Mouse (Mus musculus): Measurements from ENCODE around the gene Zfp39. TPM values are rescaled to one million over a fixed set of nuclear protein-coding genes. Genes with fewer than 3 reads are reported as not detected.
A peak's percentile ranks its signal among the peaks of the same experiment; 100 is the strongest.

The Zfp39 gene
- total and polyA plus RNA-seq, 3 experiments, result 0.85 to 22.0 (median 7.0) TPM

GRCm38 (mm10) chr11:58914461-58915028 lies 10.5 kb upstream of the Zfp39 start:
- no peak for TF ChIP-seq GATA1 (IDR thresholded peaks at IDR 0.05; ENCODE audit: borderline replicate concordance, low read length)
- TF ChIP-seq CTCF (IDR thresholded peaks at IDR 0.05; ENCODE audit: low read depth, low read length), result peak; percentile 50; the same call in 1 of the 2 replicates
- ATAC-seq (ENCODE audit: extremely low read depth, insufficient number of reproducible peaks, low FRiP score, poor library complexity, severe bottlenecking) (no peak), DNase-seq (ENCODE audit: low spot score) (no peak)
- peaks cover 24% of the 10 kb centered on the region for H3K27me3 ChIP-seq (ENCODE audit: insufficient read depth, low read length)
- peaks cover 24% of the 10 kb centered on the region for H3K4me1 ChIP-seq (ENCODE audit: insufficient read depth, low read depth, low read length)
- peak overlapping the region; percentile 61; the same call in 1 of the 2 replicates for H3K4me3 ChIP-seq (ENCODE audit: low read depth, low read length)
- no peaks in the 10 kb centered on the region for H3K9me3 ChIP-seq (replicated peaks)
- no peaks in the 10 kb centered on the region for H3K36me3 ChIP-seq (replicated peaks)

- DNase-seq (ENCODE audit: low spot score), result no peak
- no peak for ATAC-seq (ENCODE audit: extremely low read depth, insufficient number of reproducible peaks, low FRiP score, poor library complexity, severe bottlenecking)
- H3K9me3 ChIP-seq (replicated peaks), result no peaks in the 10 kb centered on the region
- H3K36me3 ChIP-seq (replicated peaks), result no peaks in the 10 kb centered on the region
- TF ChIP-seq POLR2AphosphoS5 (IDR thresholded peaks at IDR 0.05; ENCODE audit: insufficient replicate concordance, low read depth, low read length), result no peak
- no peak for TF ChIP-seq GATA1 (IDR thresholded peaks at IDR 0.05; ENCODE audit: borderline replicate concordance, low read length)
- peaks cover 17% of the 10 kb centered on the region for H3K27me3 ChIP-seq (ENCODE audit: insufficient read depth, low read length)
- no peak overlapping the region; the same call in 1 of the 2 replicates for H3K4me3 ChIP-seq (ENCODE audit: low read depth, low read length)
- peaks cover 23% of the 10 kb centered on the region for H3K4me1 ChIP-seq (ENCODE audit: insufficient read depth, low read depth, low read length)
Measured at GRCm38 (mm10) chr11:58913776-58914175, 9.8 kb upstream of the Zfp39 start.

- H3K4me1 ChIP-seq (ENCODE audit: insufficient read depth, low read depth, low read length), result peaks cover 19% of the 10 kb centered on the region
- TF ChIP-seq CTCF (IDR thresholded peaks at IDR 0.05; ENCODE audit: low read depth, low read length), result no peak
- TF ChIP-seq GATA1 (IDR thresholded peaks at IDR 0.05; ENCODE audit: borderline replicate concordance, low read length), result no peak
- TF ChIP-seq TAL1 (conservative IDR thresholded peaks at IDR 0.05; ENCODE audit: low read depth, low read length), result no peak
- no peak for TF ChIP-seq GATA2 (IDR thresholded peaks at IDR 0.05; ENCODE audit: borderline replicate concordance, low read depth, low read length)
- TF ChIP-seq POLR2AphosphoS5 (IDR thresholded peaks at IDR 0.05; ENCODE audit: insufficient replicate concordance, low read depth, low read length), result no peak
- no peak overlapping the region; the same call in 1 of the 2 replicates for H3K4me3 ChIP-seq (ENCODE audit: low read depth, low read length)
- no peaks in the 10 kb centered on the region for H3K9me3 ChIP-seq (replicated peaks)
- DNase-seq (ENCODE audit: low spot score) (peak; percentile 37), ATAC-seq (ENCODE audit: extremely low read depth, insufficient number of reproducible peaks, low FRiP score, poor library complexity, severe bottlenecking) (no peak)
- H3K36me3 ChIP-seq (replicated peaks), result peaks cover 29% of the 10 kb centered on the region
- no peaks in the 10 kb centered on the region for H3K27me3 ChIP-seq (ENCODE audit: insufficient read depth, low read length)
Measured at GRCm38 (mm10) chr11:58904838-58905237, 813 bp upstream of the Zfp39 start.

- ATAC-seq (ENCODE audit: extremely low read depth, insufficient number of reproducible peaks, low FRiP score, poor library complexity, severe bottlenecking) (no peak), DNase-seq (ENCODE audit: low spot score) (no peak)
- Histone ChIP-seq H3K9me3 (replicated peaks) (no peaks in the 10 kb centered on the region), H3K36me3 (replicated peaks) (peaks cover 31% of the 10 kb centered on the region), H3K27me3 (ENCODE audit: insufficient read depth, low read length) (no peaks in the 10 kb centered on the region), H3K4me1 (ENCODE audit: insufficient read depth, low read depth, low read length) (peaks cover 19% of the 10 kb centered on the region), H3K4me3 (ENCODE audit: low read depth, low read length) (peak overlapping the region; percentile 75)
- no peak for TF ChIP-seq TAL1 (conservative IDR thresholded peaks at IDR 0.05; ENCODE audit: low read depth, low read length)
- TF ChIP-seq GATA2 (IDR thresholded peaks at IDR 0.05; ENCODE audit: borderline replicate concordance, low read depth, low read length), result no peak
- TF ChIP-seq POLR2AphosphoS5 (IDR thresholded peaks at IDR 0.05; ENCODE audit: insufficient replicate concordance, low read depth, low read length), result no peak
- no peak for TF ChIP-seq CTCF (IDR thresholded peaks at IDR 0.05; ENCODE audit: low read depth, low read length)
- TF ChIP-seq GATA1 (IDR thresholded peaks at IDR 0.05; ENCODE audit: borderline replicate concordance, low read length), result no peak
Measured at GRCm38 (mm10) chr11:58904410-58904718, 339 bp upstream of the Zfp39 start.

- H3K27me3 ChIP-seq (ENCODE audit: insufficient read depth, low read length), result no peaks in the 10 kb centered on the region
- TF ChIP-seq GATA1 (IDR thresholded peaks at IDR 0.05; ENCODE audit: borderline replicate concordance, low read length) (no peak), CTCF (IDR thresholded peaks at IDR 0.05; ENCODE audit: low read depth, low read length) (no peak), POLR2AphosphoS5 (IDR thresholded peaks at IDR 0.05; ENCODE audit: insufficient replicate concordance, low read depth, low read length) (no peak), TAL1 (conservative IDR thresholded peaks at IDR 0.05; ENCODE audit: low read depth, low read length) (no peak), GATA2 (IDR thresholded peaks at IDR 0.05; ENCODE audit: borderline replicate concordance, low read depth, low read length) (no peak)
- no peak for DNase-seq (ENCODE audit: low spot score)
- peaks cover 19% of the 10 kb centered on the region for H3K4me1 ChIP-seq (ENCODE audit: insufficient read depth, low read depth, low read length)
- H3K36me3 ChIP-seq (replicated peaks), result peaks cover 58% of the 10 kb centered on the region
- ATAC-seq (ENCODE audit: extremely low read depth, insufficient number of reproducible peaks, low FRiP score, poor library complexity, severe bottlenecking), result no peak
- H3K4me3 ChIP-seq (ENCODE audit: low read depth, low read length), result no peak overlapping the region
- H3K9me3 ChIP-seq (replicated peaks), result no peaks in the 10 kb centered on the region
Measured at GRCm38 (mm10) chr11:58901080-58901479, 2.9 kb downstream of the Zfp39 start.

GRCm38 (mm10) chr11:58897485-58897884 lies 6.5 kb downstream of the Zfp39 start:
- ATAC-seq (ENCODE audit: extremely low read depth, insufficient number of reproducible peaks, low FRiP score, poor library complexity, severe bottlenecking), result no peak

More at GRCm38 (mm10) chr11:58897485-58897884, 6.5 kb downstream of the Zfp39 start:
- TF ChIP-seq TAL1 (conservative IDR thresholded peaks at IDR 0.05; ENCODE audit: low read depth, low read length), result no peak
- no peak for TF ChIP-seq GATA1 (IDR thresholded peaks at IDR 0.05; ENCODE audit: borderline replicate concordance, low read length)
- TF ChIP-seq CTCF (IDR thresholded peaks at IDR 0.05; ENCODE audit: low read depth, low read length), result no peak
- no peak for TF ChIP-seq POLR2AphosphoS5 (IDR thresholded peaks at IDR 0.05; ENCODE audit: insufficient replicate concordance, low read depth, low read length)
- TF ChIP-seq GATA2 (IDR thresholded peaks at IDR 0.05; ENCODE audit: borderline replicate concordance, low read depth, low read length), result no peak
- no peak for DNase-seq (ENCODE audit: low spot score)
- Histone ChIP-seq H3K4me3 (ENCODE audit: low read depth, low read length) (no peak overlapping the region), H3K9me3 (replicated peaks) (no peaks in the 10 kb centered on the region), H3K4me1 (ENCODE audit: insufficient read depth, low read depth, low read length) (peaks cover 2% of the 10 kb centered on the region), H3K27me3 (ENCODE audit: insufficient read depth, low read length) (no peaks in the 10 kb centered on the region), H3K36me3 (replicated peaks) (peaks cover 82% of the 10 kb centered on the region)

Measured in G1E (cell line).